In the genomic region with DNA sequence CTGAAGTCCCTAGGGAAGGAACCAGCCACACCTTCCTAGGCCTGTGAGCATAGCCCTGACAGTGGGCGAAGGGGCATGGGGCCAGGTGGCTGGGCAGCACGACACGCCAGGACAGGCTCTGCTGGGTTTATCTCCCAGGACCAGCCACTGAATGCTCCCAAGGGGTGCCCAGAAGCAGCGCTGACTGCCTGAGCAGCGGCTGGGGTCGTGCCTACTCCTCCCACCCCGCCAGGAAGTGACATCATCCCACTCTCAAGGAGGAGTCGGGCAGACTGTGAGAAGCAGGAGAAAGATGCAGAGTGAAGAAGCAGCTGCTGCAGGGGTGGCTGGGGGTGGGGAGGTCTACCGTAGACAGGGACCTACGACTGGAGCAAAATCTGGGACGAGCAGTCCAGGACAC, we compare ENCODE assay signal across 8 mouse cellular contexts. TPM values are rescaled to one million over a fixed set of nuclear protein-coding genes. Genes with fewer than 3 reads are reported as not detected.
A peak's percentile ranks its signal among the peaks of the same experiment; 100 is the strongest.
DNase-seq lines count a peak whose midpoint lies in the region; ATAC-seq and TF ChIP-seq lines count a peak whose summit lies in the region.

No protein-coding gene starts in this region.

- WGBS in hindbrain, postnatal 0 days, result 30% methylated on average over 11 of the region's 11 CpGs
- 25% methylated on average over 11 of the region's 11 CpGs for WGBS in neural tube, embryonic 12.5 days

- ATAC-seq in hindbrain, postnatal 0 days, result peak; percentile 72
- ATAC-seq in neural tube, embryonic 12.5 days (ENCODE audit: low FRiP score, low read depth), result peak; percentile 46; the same call in 1 of the 2 replicates
- no peak for ATAC-seq in cerebellum, adult (ENCODE audit: insufficient number of reproducible peaks, low FRiP score, low TSS enrichment)

- H3K9ac ChIP-seq in hindbrain, postnatal 0 days (replicated peaks; ENCODE audit: low read length), result no peak overlapping the region
- peak overlapping the region; percentile 19; the same call in 1 of the 2 replicates for H3K9ac ChIP-seq in neural tube, embryonic 12.5 days

- TF ChIP-seq CTCF in hindbrain, postnatal 0 days (IDR thresholded peaks at IDR 0.05; ENCODE audit: low read depth), result no peak

- H3K27me3 ChIP-seq in hindbrain, postnatal 0 days (ENCODE audit: insufficient read depth, low read length), result no peaks in the 10 kb centered on the region
- H3K27me3 ChIP-seq in neural tube, embryonic 12.5 days (replicated peaks), result peaks cover 56% of the 10 kb centered on the region

- peak overlapping the region; percentile 32; the same call in 1 of the 2 replicates for H3K27ac ChIP-seq in hindbrain, postnatal 0 days
- H3K27ac ChIP-seq in neural tube, embryonic 12.5 days, result no peak overlapping the region; the same call in 1 of the 2 replicates

- H3K4me1 ChIP-seq in hindbrain, postnatal 0 days (ENCODE audit: insufficient read depth, low read length), result peaks cover 14% of the 10 kb centered on the region
- peaks cover 42% of the 10 kb centered on the region for H3K4me1 ChIP-seq in neural tube, embryonic 12.5 days

- H3K9me3 ChIP-seq in hindbrain, postnatal 0 days (ENCODE audit: low read length), result no peaks in the 10 kb centered on the region
- no peaks in the 10 kb centered on the region for H3K9me3 ChIP-seq in neural tube, embryonic 12.5 days

- peak; percentile 70 for DNase-seq in kidney, postnatal 10 days
- no peak for DNase-seq in kidney, postnatal 25 days
- peak; percentile 37 for DNase-seq in ZHBTc4 (ENCODE audit: low read depth, low spot score)
- DNase-seq in frontal cortex, postnatal 36 days (ENCODE audit: low spot score in 2 of 2), result peak; percentile 79 to 81
- DNase-seq in hindbrain, postnatal 0 days (ENCODE audit: low spot score), result peak; percentile 47
- peak; percentile 43 to 67 for DNase-seq in urinary bladder, postnatal 36 days (ENCODE audit: low spot score in 2 of 2)

- H3K36me3 ChIP-seq in hindbrain, postnatal 0 days (ENCODE audit: insufficient read depth, low read length), result no peaks in the 10 kb centered on the region
- no peaks in the 10 kb centered on the region for H3K36me3 ChIP-seq in neural tube, embryonic 12.5 days

- H3K4me2 ChIP-seq in hindbrain, postnatal 0 days (ENCODE audit: low read depth, low read length), result peak overlapping the region; percentile 18; the same call in 1 of the 2 replicates
- H3K4me2 ChIP-seq in neural tube, embryonic 12.5 days (replicated peaks), result peak overlapping the region; percentile 43

- H3K4me3 ChIP-seq in hindbrain, postnatal 0 days (ENCODE audit: low read length), result no peak overlapping the region
- H3K4me3 ChIP-seq in neural tube, embryonic 12.5 days, result peak overlapping the region; percentile 2; the same call in 1 of the 2 replicates

RNA-seq across cellular contexts. Expression of a gene that starts 31.9 kb away (rescaled TPM):
- total RNA-seq in hindbrain, postnatal 0 days (2014; rRNA removed), result 33.7 and 35.0 TPM in 2 replicates
- 9.0 and 10.9 TPM in 2 replicates for polyA plus RNA-seq in hindbrain, postnatal 0 days (2015; fragmentation: Nextera tagmentation; extraction: Ambion mirVana)
- polyA plus RNA-seq in neural tube, embryonic 12.5 days (2016; fragmentation: Nextera tagmentation; extraction: Ambion mirVana), result 4.9 and 5.0 TPM in 2 replicates

RNA-seq across cellular contexts. Expression of a gene that starts 32.2 kb away (rescaled TPM):
- total RNA-seq in hindbrain, postnatal 0 days (2014; rRNA removed), result 5.1 and 5.9 TPM in 2 replicates
- polyA plus RNA-seq in hindbrain, postnatal 0 days (2015; fragmentation: Nextera tagmentation; extraction: Ambion mirVana), result 1.7 and 2.0 TPM in 2 replicates
- 1.0 and 1.4 TPM in 2 replicates for polyA plus RNA-seq in neural tube, embryonic 12.5 days (2016; fragmentation: Nextera tagmentation; extraction: Ambion mirVana)

Comparison
In these comparisons a context has a peak if more than half of its experiments do, and no peak if none do; other contexts are left out.
1. DNase-seq: peak in kidney, postnatal 10 days (single experiment), ZHBTc4 (single experiment), frontal cortex, postnatal 36 days (2 of 2), hindbrain, postnatal 0 days (single experiment) and urinary bladder, postnatal 36 days (2 of 2); none in kidney, postnatal 25 days (0 of 2).